Mouse (Mus musculus): ENCODE results near the gene Il17d. TPM values are rescaled to one million over a fixed set of nuclear protein-coding genes. Genes with fewer than 3 reads are reported as not detected.

The Il17d gene
- polyA plus RNA-seq, 1 experiment = 0.22 TPM

- Histone ChIP-seq H3K36me3 (ENCODE audit: control insufficient read depth, insufficient read depth) (peaks cover 51% of the 10 kb centered on the region), H3K79me3 (ENCODE audit: low read depth) (no peaks in the 10 kb centered on the region), H3K4me3 (ENCODE audit: insufficient read depth, poor library complexity, severe bottlenecking) (no peak overlapping the region), H3ac (ENCODE audit: control insufficient read depth, insufficient read length, low read depth) (no peak overlapping the region), H3K79me2 (ENCODE audit: control insufficient read depth, insufficient read depth) (no peaks in the 10 kb centered on the region), H3K27me3 (ENCODE audit: control insufficient read depth, insufficient read depth, insufficient read length) (no peaks in the 10 kb centered on the region)
- no peak for TF ChIP-seq MAX (IDR thresholded peaks at IDR 0.05)
- no peak for TF ChIP-seq FOSL1 (IDR thresholded peaks at IDR 0.05; ENCODE audit: insufficient read depth, low read length, poor library complexity, severe bottlenecking)
- no peak for TF ChIP-seq USF1 (IDR thresholded peaks at IDR 0.05; ENCODE audit: low read depth)
- no peak for TF ChIP-seq CEBPB (IDR thresholded peaks at IDR 0.05; ENCODE audit: low read depth)
- TF ChIP-seq CTCF (IDR thresholded peaks at IDR 0.05; ENCODE audit: control insufficient read depth, insufficient read depth, insufficient read length) = no peak
- no peak for TF ChIP-seq MYOG (IDR thresholded peaks at IDR 0.05; ENCODE audit: control insufficient read depth, extremely low read depth, insufficient read length)
- no peak for TF ChIP-seq MYOD1 (IDR thresholded peaks at IDR 0.05; ENCODE audit: control insufficient read depth, insufficient read length, low read depth)
These were observed 51.9 kb downstream of the Il17d start for GRCm38 (mm10) chr14:57576364-57577060.

GRCm38 (mm10) chr14:57591830-57592229, 67.3 kb downstream of the Il17d start:
- no peak overlapping the region for H3ac ChIP-seq (ENCODE audit: control insufficient read depth, insufficient read length, low read depth)
- no peaks in the 10 kb centered on the region for H3K79me2 ChIP-seq (ENCODE audit: control insufficient read depth, insufficient read depth)
- H3K4me3 ChIP-seq (ENCODE audit: insufficient read depth, poor library complexity, severe bottlenecking) = no peak overlapping the region
- peaks cover 85% of the 10 kb centered on the region for H3K36me3 ChIP-seq (ENCODE audit: control insufficient read depth, insufficient read depth)
- TF ChIP-seq CEBPB (IDR thresholded peaks at IDR 0.05; ENCODE audit: low read depth) = no peak
- TF ChIP-seq MAX (IDR thresholded peaks at IDR 0.05) = no peak
- no peak for TF ChIP-seq FOSL1 (IDR thresholded peaks at IDR 0.05; ENCODE audit: insufficient read depth, low read length, poor library complexity, severe bottlenecking)
- TF ChIP-seq MYOG (IDR thresholded peaks at IDR 0.05; ENCODE audit: control insufficient read depth, extremely low read depth, insufficient read length) = no peak
- TF ChIP-seq USF1 (IDR thresholded peaks at IDR 0.05; ENCODE audit: low read depth) = no peak
- TF ChIP-seq MYOD1 (IDR thresholded peaks at IDR 0.05; ENCODE audit: control insufficient read depth, insufficient read length, low read depth) = no peak
- no peak for TF ChIP-seq CTCF (IDR thresholded peaks at IDR 0.05; ENCODE audit: control insufficient read depth, insufficient read depth, insufficient read length)
- H3K79me3 ChIP-seq (ENCODE audit: low read depth) = no peaks in the 10 kb centered on the region
- H3K27me3 ChIP-seq (ENCODE audit: control insufficient read depth, insufficient read depth, insufficient read length) = no peaks in the 10 kb centered on the region

Other genes starting within 250 kb of the Il17d start
- 1.1 TPM for gene Cryl1, start 126.2 kb upstream of the Il17d start, polyA plus RNA-seq (2012; fragmentation: generic; extraction: Trizol)
- gene Ift88, start 100.7 kb upstream of the Il17d start, polyA plus RNA-seq (2012; fragmentation: generic; extraction: Trizol) = 2.5 TPM
- gene Eef1akmt1, start 46.8 kb downstream of the Il17d start, polyA plus RNA-seq (2012; fragmentation: generic; extraction: Trizol) = 74.0 TPM
- gene Xpo4, start 140.7 kb downstream of the Il17d start, polyA plus RNA-seq (2012; fragmentation: generic; extraction: Trizol) = 5.3 TPM
- not detected for gene Gm49361, start 221.3 kb downstream of the Il17d start, polyA plus RNA-seq (2012; fragmentation: generic; extraction: Trizol)
- gene Lats2, start 233.6 kb downstream of the Il17d start, polyA plus RNA-seq (2012; fragmentation: generic; extraction: Trizol) = 15.6 TPM